Mouse (Mus musculus): ENCODE results near the gene Tab1.
"Not testable (repeated sequence)": the region's sequence is repeated elsewhere in the genome, so short reads cannot be mapped to it uniquely, and the experiment has no call there.

Gene Tab1

GRCm38 (mm10) chr15:80107143-80107542, 25.8 kb upstream of the Tab1 start:
- no peak for DNase-seq

- no peak for DNase-seq
Observed at GRCm38 (mm10) chr15:80107575-80107974, 25.4 kb upstream of the Tab1 start.

GRCm38 (mm10) chr15:80111436-80111835, 21.5 kb upstream of the Tab1 start:
- DNase-seq, result no peak

- no peak for DNase-seq
Observed at GRCm38 (mm10) chr15:80112499-80112898, 20.4 kb upstream of the Tab1 start.

- DNase-seq, result no peak
Observed at GRCm38 (mm10) chr15:80114414-80114813, 18.5 kb upstream of the Tab1 start.

- DNase-seq, result no peak
Observed at GRCm38 (mm10) chr15:80115256-80115655, 17.7 kb upstream of the Tab1 start.

- no peak for DNase-seq
Observed at GRCm38 (mm10) chr15:80115866-80116794, 16.8 kb upstream of the Tab1 start.

- no peak for DNase-seq
Observed at GRCm38 (mm10) chr15:80117154-80117553, 15.8 kb upstream of the Tab1 start.

GRCm38 (mm10) chr15:80119076-80119475, 13.9 kb upstream of the Tab1 start:
- DNase-seq, result no peak

GRCm38 (mm10) chr15:80121721-80122325, 11.1 kb upstream of the Tab1 start:
- no peak for DNase-seq

GRCm38 (mm10) chr15:80122431-80122830, 10.5 kb upstream of the Tab1 start:
- DNase-seq, result not testable (repeated sequence)

GRCm38 (mm10) chr15:80124651-80125050, 8.3 kb upstream of the Tab1 start:
- DNase-seq, result no peak

GRCm38 (mm10) chr15:80127191-80127590, 5.7 kb upstream of the Tab1 start:
- no peak for DNase-seq

GRCm38 (mm10) chr15:80129982-80130381, 2.9 kb upstream of the Tab1 start:
- no peak for DNase-seq

GRCm38 (mm10) chr15:80130689-80131088, 2.2 kb upstream of the Tab1 start:
- no peak for DNase-seq

GRCm38 (mm10) chr15:80131421-80131820, 1.5 kb upstream of the Tab1 start:
- DNase-seq, result no peak

- DNase-seq, result no peak
Observed at GRCm38 (mm10) chr15:80132452-80132851, 475 bp upstream of the Tab1 start.

- peak; percentile 94 for DNase-seq
Observed at GRCm38 (mm10) chr15:80133682-80134449, 939 bp downstream of the Tab1 start.

GRCm38 (mm10) chr15:80134450-80134847, 1.5 kb downstream of the Tab1 start:
- peak; percentile 93 for DNase-seq

GRCm38 (mm10) chr15:80135499-80135898, 2.6 kb downstream of the Tab1 start:
- no peak for DNase-seq

- DNase-seq, result no peak
Observed at GRCm38 (mm10) chr15:80136645-80137044, 3.7 kb downstream of the Tab1 start.

- no peak for DNase-seq
Observed at GRCm38 (mm10) chr15:80137945-80138791, 5.2 kb downstream of the Tab1 start.

- DNase-seq, result no peak
Observed at GRCm38 (mm10) chr15:80140302-80140701, 7.4 kb downstream of the Tab1 start.

Data from heart, adult 11 months (tissue).